Mouse (Mus musculus) CH12.LX (cell line): ENCODE measurements at regions not wholly inside any gene's neighbourhood (a gene's known extent, or its start where the extent isn't known, plus 50 kb on each side); places are given as distances from the start of the nearest gene placed in this dataset.

Experiments used
- BHLHE40 ChIP-seq: IDR thresholded peaks from 2 replicates; pipeline ENCODE4 v1.6.1; 2011; ENCODE audit warnings: mild to moderate bottlenecking, low read depth, low read length, improper control_type of control experiment
- CHD1 ChIP-seq: IDR thresholded peaks from 2 replicates; pipeline ENCODE4 v1.6.1; 2012; ENCODE audit warnings: low read depth, low read length, improper control_type of control experiment, inconsistent platforms
- CHD2 ChIP-seq: IDR thresholded peaks from 2 replicates; pipeline ENCODE4 v1.6.1; 2011; ENCODE audit warnings: low read length, improper control_type of control experiment
- CTCF ChIP-seq, 2 experiments: IDR thresholded peaks in 1 of 2; conservative IDR thresholded peaks in 1 of 2; 2 replicates each; pipeline ENCODE4 v1.5.1; 2011 to 2012; ENCODE audit warnings: low read depth in 2 of 2, low read length in 2 of 2, improper control_type of control experiment in 1 of 2, inconsistent platforms in 1 of 2, mild to moderate bottlenecking in 1 of 2, moderate library complexity in 1 of 2
- EP300 ChIP-seq: IDR thresholded peaks from 2 replicates; pipeline ENCODE4 v1.6.1; 2011; ENCODE audit warnings: low read length, improper control_type of control experiment
- NELFE ChIP-seq: IDR thresholded peaks from 2 replicates; pipeline ENCODE4 v1.6.1; 2011; ENCODE audit warnings: low read depth, low read length, improper control_type of control experiment
- POLR2A ChIP-seq: IDR thresholded peaks from 2 replicates; pipeline ENCODE4 v1.6.1; 2011; ENCODE audit warnings: low read depth, mild to moderate bottlenecking, improper control_type of control experiment, low read length
- RCOR1 ChIP-seq: conservative IDR thresholded peaks from 2 replicates; pipeline ENCODE4 v1.6.1; 2012; ENCODE audit warnings: low read depth, mild to moderate bottlenecking, inconsistent platforms, low read length, improper control_type of control experiment
- TCF12 ChIP-seq: IDR thresholded peaks from 2 replicates; pipeline ENCODE4 v1.6.1; 2014; ENCODE audit warnings: low read depth, mild to moderate bottlenecking, inconsistent platforms, low read length, improper control_type of control experiment
- ZC3H11A ChIP-seq: IDR thresholded peaks from 2 replicates; pipeline ENCODE4 v1.6.1; 2012; ENCODE audit warnings: low read depth, mild to moderate bottlenecking, inconsistent platforms, low read length, improper control_type of control experiment
- ZMIZ1 ChIP-seq: IDR thresholded peaks from 2 replicates; pipeline ENCODE4 v1.6.1; 2012; ENCODE audit warnings: low read depth, mild to moderate bottlenecking, inconsistent platforms, low read length, improper control_type of control experiment
- ZNF384 ChIP-seq: IDR thresholded peaks from 2 replicates; pipeline ENCODE4 v1.6.1; 2012; ENCODE audit warnings: low read depth, low read length, improper control_type of control experiment, inconsistent platforms

DNA sequence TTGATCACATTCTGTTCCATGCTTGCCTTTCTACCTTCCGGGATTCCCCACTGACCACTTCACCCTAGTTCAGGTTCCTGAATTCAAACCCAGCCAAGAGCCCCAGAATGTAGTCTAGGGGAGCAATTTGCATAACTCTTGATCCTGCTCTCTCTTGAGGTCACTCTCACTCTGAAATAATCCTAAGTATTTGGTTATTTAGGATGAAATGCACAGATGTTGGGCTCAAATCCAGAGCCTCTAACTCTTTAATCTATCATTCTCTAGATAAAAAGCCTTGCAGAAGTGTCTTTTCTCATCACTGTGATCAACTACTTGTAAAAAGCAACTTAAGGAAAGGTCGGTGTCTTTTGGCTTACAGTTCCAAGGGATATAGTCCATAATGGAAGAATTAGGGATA is 57.4 kb upstream of the Ccn6 start:
- TF ChIP-seq ZMIZ1 (no peak), CTCF (conservative IDR thresholded peaks at IDR 0.05 in 1 of 2, IDR thresholded peaks at IDR 0.05 in 1 of 2; ENCODE audit: low read depth in 2 of 2, low read length in 2 of 2) (no peak), BHLHE40 (no peak), CHD1 (no peak), TCF12 (no peak), ZNF384 (no peak), POLR2A (no peak), CHD2 (no peak), EP300 (no peak), RCOR1 (no peak), NELFE (no peak), ZC3H11A (no peak)
